Mouse (Mus musculus): ENCODE data around the gene Cenpq. TPM values are rescaled to one million over a fixed set of nuclear protein-coding genes. Genes with fewer than 3 reads are reported as not detected.

Gene Cenpq
- total RNA-seq (2015; ENCODE audit: low replicate concordance) (22.5 and 42.4 TPM in 2 replicates), total RNA-seq (2017; ENCODE audit: low replicate concordance) (54.5 and 55.8 TPM in 2 replicates)

GRCm38 (mm10) chr17:40934420-40935231 lies at the start of gene Cenpq, which contains the start of gene Mut:
TSS of gene Cenpq (minus strand) at chr17:40935047.
TSS of gene Mut (plus strand) at chr17:40934685.
- peak; percentile 98 for ATAC-seq (replicated peaks; ENCODE audit: low FRiP score, poor library complexity, severe bottlenecking)

DNA sequence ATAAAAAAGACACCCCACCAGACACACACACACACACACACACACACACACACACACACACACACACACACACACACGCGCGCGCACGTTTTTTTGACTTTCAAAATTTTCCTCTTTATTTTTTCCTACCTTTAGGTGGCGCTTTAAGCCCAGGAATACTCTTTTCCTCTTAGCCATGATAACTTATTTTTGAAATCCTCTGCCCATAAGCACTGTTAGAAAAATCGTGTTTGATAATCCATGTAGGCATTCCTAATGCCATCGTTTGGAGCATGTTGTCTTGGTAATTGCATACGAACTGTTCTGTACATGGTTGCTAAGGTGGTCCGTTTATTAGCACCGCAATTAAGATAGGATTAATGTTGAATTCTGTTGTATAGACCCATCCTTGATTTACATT lies 43.1 kb upstream of the Cenpq start:
- ATAC-seq (replicated peaks; ENCODE audit: low FRiP score, poor library complexity, severe bottlenecking) = no peak

- no peak for ATAC-seq (replicated peaks; ENCODE audit: low FRiP score, poor library complexity, severe bottlenecking)
Observed at GRCm38 (mm10) chr17:40948518-40948917, 13.7 kb upstream of the Cenpq start.

DNA sequence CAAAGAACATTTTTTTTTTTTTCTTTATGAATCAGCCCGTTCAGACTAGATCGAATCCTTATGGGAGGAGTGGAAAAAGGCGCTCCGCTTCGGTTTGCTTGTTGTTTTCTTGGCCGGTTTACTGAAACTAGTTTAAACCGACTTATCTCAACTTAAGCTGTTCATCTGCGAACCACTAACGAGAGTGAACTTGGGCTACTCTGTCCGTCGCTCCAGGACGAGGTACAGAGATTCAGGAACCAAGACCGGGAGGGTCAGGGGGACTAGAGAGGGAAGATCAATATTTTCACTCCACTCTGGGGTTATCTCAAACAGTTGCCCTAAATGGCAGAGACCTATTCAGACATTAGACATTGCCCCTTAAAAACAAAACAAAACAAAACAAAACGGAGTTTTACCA lies 862 bp downstream of the Cenpq start:
- peak; percentile 59 for ATAC-seq (replicated peaks; ENCODE audit: low FRiP score, poor library complexity, severe bottlenecking)

- no peak for ATAC-seq (replicated peaks; ENCODE audit: low FRiP score, poor library complexity, severe bottlenecking)
Observed at GRCm38 (mm10) chr17:40915499-40915898, 19.3 kb downstream of the Cenpq start.

GRCm38 (mm10) chr17:40914250-40914649 lies 20.6 kb downstream of the Cenpq start, which contains the start of gene Glyatl3:
TSS of gene Glyatl3 (minus strand) at chr17:40914350.
- ATAC-seq (replicated peaks; ENCODE audit: low FRiP score, poor library complexity, severe bottlenecking) = no peak

DNA sequence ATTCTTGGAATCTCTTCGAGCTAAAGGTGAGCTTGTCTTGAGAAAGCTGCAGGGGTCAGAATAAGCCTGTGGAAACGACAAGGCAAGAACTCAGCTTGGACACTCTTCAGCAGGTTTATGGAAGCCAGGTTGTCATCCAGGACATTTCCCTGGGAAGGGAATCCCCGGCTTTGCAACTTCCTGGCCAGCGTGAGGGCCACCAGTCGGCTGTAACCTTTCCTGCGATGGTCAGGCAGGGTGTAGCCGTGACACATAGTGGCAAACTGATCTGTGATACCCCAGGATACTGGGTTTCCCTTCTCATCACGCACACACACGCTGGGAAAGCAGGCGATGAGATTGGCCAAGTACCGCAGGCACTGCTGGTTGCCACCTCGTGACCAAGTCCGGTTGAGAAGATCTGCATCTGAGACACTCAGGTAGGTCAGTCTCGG lies 30.1 kb downstream of the Cenpq start:
- ATAC-seq (replicated peaks; ENCODE audit: low FRiP score, poor library complexity, severe bottlenecking) = no peak

DNA sequence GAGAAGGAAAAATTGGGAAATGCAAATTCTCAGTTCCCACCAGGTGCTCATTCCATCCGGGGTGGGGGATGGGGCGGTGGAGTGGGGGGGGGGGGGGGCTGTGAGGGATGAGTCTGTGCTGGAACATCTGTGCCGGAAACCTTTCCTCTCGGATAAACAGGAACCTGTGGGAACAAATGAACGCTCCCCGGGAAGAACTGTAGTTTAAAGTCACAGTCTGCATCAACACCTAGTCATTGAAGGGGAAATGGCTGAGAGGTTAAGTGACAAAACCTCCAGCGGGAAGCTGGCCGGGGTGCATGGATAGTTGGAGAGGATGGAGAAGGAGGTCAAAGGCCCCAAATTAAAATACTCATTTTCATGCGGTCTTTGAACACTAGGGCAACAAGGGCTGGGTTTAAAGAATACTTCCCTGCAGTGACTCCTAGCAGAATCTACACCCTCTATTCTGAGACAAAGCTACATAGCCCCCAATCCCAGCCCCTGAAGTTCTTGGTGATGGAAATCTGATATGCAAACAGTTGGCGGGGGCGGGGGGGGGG lies 30.7 kb downstream of the Cenpq start:
- no peak for ATAC-seq (replicated peaks; ENCODE audit: low FRiP score, poor library complexity, severe bottlenecking)

- no peak for ATAC-seq (replicated peaks; ENCODE audit: low FRiP score, poor library complexity, severe bottlenecking)
Observed at GRCm38 (mm10) chr17:40903345-40903744, 31.5 kb downstream of the Cenpq start.

- no peak for ATAC-seq (replicated peaks; ENCODE audit: low FRiP score, poor library complexity, severe bottlenecking)
Observed at GRCm38 (mm10) chr17:40899783-40900363, 35.0 kb downstream of the Cenpq start.

GRCm38 (mm10) chr17:40896863-40897262 lies 38.0 kb downstream of the Cenpq start:
- ATAC-seq (replicated peaks; ENCODE audit: low FRiP score, poor library complexity, severe bottlenecking) = peak; percentile 64; the same call in 1 of the 2 replicates

DNA sequence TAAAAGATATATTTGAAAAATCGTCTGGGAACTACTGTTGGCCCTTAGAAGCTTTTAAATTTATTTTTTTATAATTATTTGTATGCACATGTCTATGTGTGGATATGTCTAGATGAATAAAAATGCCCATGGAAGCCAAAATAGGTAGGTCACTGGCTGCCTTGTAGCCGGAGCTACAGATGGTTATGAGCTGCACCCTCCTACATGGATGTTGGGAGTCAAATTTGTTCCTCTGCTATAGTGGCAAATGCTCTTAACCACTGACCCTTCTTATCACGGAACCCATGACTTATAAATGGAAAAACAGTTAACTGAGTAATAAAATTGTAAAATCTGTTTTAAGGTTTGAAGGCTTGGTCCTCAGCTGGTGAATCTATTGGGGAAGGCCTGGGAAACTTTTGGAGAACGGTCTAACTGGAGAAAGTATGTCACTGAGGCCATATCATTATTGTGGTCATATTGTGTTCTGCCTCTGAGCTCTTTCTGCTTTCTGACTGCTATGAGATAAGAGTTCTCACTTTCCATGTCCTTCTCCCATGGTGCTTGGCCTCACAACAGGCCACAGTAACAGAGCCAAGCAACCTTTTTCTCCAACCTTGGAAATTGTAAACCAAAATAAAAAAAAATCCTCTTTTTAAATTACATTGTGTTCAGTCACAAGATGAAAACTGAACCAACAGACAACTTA lies 46.9 kb downstream of the Cenpq start:
- ATAC-seq (replicated peaks; ENCODE audit: low FRiP score, poor library complexity, severe bottlenecking) = no peak

GRCm38 (mm10) chr17:40885155-40885554 lies 49.7 kb downstream of the Cenpq start:
- no peak for ATAC-seq (replicated peaks; ENCODE audit: low FRiP score, poor library complexity, severe bottlenecking)

GRCm38 (mm10) chr17:40882172-40882571 lies 52.7 kb downstream of the Cenpq start:
- no peak for ATAC-seq (replicated peaks; ENCODE audit: low FRiP score, poor library complexity, severe bottlenecking)

DNA sequence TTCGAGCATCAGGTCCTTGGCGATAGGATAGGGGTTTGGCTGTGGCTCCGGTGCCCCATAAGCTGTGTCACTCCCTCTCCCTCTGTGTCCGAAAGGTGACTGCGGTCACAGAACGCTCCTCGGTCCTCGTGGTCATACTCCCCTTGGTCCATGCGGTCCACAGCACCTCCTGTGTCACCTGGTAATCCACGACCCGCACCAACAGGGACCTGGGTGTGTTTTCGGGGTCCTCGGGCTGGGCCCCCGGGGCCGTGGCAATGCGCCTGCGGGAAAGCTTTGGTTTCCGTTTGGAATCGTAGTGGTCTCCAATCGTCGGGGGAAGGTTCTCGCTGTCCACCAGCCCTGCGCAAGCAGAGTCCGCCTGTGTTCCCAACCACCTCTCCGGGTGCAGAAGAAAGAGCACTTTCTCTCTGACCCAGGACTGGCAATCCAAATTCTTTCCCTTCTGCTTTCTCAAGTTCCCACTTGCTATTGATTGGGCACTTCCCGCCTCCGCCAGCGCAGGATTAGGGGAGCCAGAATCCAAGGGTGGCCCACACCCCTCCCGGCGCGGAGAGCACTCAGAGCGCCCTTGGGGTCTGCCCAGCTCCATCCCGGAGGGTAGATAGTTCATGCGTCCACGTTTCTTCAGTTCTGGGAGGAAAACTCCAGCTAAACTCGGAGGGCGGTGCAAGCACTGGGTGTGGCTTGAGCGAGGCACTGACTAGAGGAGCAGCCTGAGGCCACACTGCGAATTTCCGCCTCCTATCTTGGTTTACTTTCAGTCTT lies 54.7 kb downstream of the Cenpq start, which contains the start of gene 9130008F23Rik:
Gene 9130008F23Rik (minus strand): TSS at position 636 of the 768 bp plus-strand sequence.
- ATAC-seq (replicated peaks; ENCODE audit: low FRiP score, poor library complexity, severe bottlenecking) = peak; percentile 92

DNA sequence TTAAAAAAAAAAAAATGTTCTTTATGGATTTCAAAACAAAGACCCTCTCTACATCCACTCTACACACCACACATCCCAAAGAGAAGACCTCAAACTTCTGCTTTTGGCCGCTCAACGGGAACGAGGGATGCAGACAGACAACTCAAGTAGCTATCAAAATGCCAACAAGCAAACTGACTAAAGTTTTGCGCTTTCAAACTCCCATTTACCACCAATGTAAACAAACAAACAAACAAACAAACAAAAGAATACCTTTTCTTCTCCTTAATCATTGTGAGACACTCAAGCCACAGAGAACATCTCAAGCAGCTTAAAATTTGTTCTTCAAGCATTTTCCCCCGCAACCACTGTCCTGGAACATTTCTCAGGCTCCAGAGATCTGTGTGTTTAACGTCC lies 55.3 kb downstream of the Cenpq start:
- ATAC-seq (replicated peaks; ENCODE audit: low FRiP score, poor library complexity, severe bottlenecking) = no peak

GRCm38 (mm10) chr17:40877741-40878140 lies 57.1 kb downstream of the Cenpq start:
- no peak for ATAC-seq (replicated peaks; ENCODE audit: low FRiP score, poor library complexity, severe bottlenecking)

DNA sequence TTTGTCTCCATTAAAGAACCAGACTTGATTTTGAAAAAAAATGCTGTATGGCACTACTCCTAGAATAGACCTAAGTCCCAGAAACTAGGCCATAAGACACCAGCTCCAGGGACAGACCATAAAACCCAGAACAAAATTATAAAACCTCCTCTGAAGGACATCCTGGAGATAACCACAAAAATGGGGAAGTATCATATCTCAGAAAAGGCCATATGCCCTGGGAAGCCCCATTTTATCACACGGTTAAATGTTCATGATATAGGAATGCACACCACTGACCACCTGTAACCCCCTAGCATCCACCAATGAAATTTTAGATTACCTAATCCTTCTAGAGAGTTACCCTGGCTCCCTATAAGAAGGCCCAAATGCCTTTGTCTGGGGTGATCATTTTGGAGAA lies 59.3 kb downstream of the Cenpq start:
- ATAC-seq (replicated peaks; ENCODE audit: low FRiP score, poor library complexity, severe bottlenecking) = no peak

- ATAC-seq (replicated peaks; ENCODE audit: low FRiP score, poor library complexity, severe bottlenecking) = no peak
Observed at GRCm38 (mm10) chr17:40874701-40875100, 60.1 kb downstream of the Cenpq start.

Measured in erythroblast, adult 5-6 weeks (primary cell).